Mouse (Mus musculus) G1E (cell line): Measurements from ENCODE around the gene Lrrc18.

Experiments
- CTCF ChIP-seq: IDR thresholded peaks from 2 replicates; pipeline ENCODE4 v1.5.1; 2012; ENCODE audit warnings: low read depth, low read length, inconsistent platforms, mixed read lengths
- GATA1 ChIP-seq: IDR thresholded peaks from 2 replicates; pipeline ENCODE4 v1.6.1; 2012; ENCODE audit warnings: borderline replicate concordance, low read length, inconsistent platforms, mixed read lengths
- POLR2AphosphoS5 ChIP-seq: IDR thresholded peaks from 2 replicates; pipeline ENCODE4 v1.6.1; 2012; ENCODE audit warnings: low read depth, low read length, inconsistent platforms; ENCODE audit not compliant: insufficient replicate concordance
- TAL1 ChIP-seq: conservative IDR thresholded peaks from 2 replicates; pipeline ENCODE4 v1.6.1; 2012; ENCODE audit warnings: low read depth, low read length, inconsistent platforms, mixed read lengths

GRCm38 (mm10) chr14:32947512-32947911, 43.7 kb upstream of the Lrrc18 start:
- TF ChIP-seq CTCF (no peak), GATA1 (no peak), POLR2AphosphoS5 (no peak), TAL1 (no peak)
